Mouse (Mus musculus) neural tube, embryonic 14.5 days (tissue): ENCODE measurements at regions not wholly inside any gene's neighbourhood (a gene's known extent, or its start where the extent isn't known, plus 50 kb on each side); places are given as distances from the start of the nearest gene placed in this dataset.

Experiments
- ATAC-seq: fragments of 200-750 bp; cut with Nextera tagmentation; 2 replicates; pipeline ENCODE4 v1.8.0; 2017; ENCODE audit warnings: low read depth, mild to moderate bottlenecking, moderate TSS enrichment, moderate library complexity
- H3K27ac ChIP-seq: fragments of 300-500 bp; sonication (generic); 2 replicates; pipeline ENCODE4 v1.5.1; 2014; ENCODE audit warnings: low read depth, mild to moderate bottlenecking, control low read depth, low read length, moderate library complexity, mixed read lengths
- H3K27me3 ChIP-seq: fragments of 300-500 bp; sonication (generic); 2 replicates; pipeline ENCODE4 v1.6.1; 2014; ENCODE audit warnings: low read length; ENCODE audit not compliant: control insufficient read depth, insufficient read depth
- H3K36me3 ChIP-seq: fragments of 300-500 bp; sonication (generic); 2 replicates; pipeline ENCODE4 v1.6.1; 2014; ENCODE audit warnings: low read length, mixed read lengths; ENCODE audit not compliant: control insufficient read depth, insufficient read depth
- H3K4me1 ChIP-seq: fragments of 300-500 bp; sonication (generic); 2 replicates; pipeline ENCODE4 v1.6.1; 2014; ENCODE audit warnings: low read length; ENCODE audit not compliant: control insufficient read depth, insufficient read depth
- H3K4me2 ChIP-seq: fragments of 300-500 bp; sonication (generic); 2 replicates; pipeline ENCODE4 v1.6.1; 2014; ENCODE audit warnings: mild to moderate bottlenecking, low read depth, low read length, control low read depth
- H3K4me3 ChIP-seq: fragments of 300-500 bp; sonication (generic); 2 replicates; pipeline ENCODE4 v1.5.1; 2014; ENCODE audit warnings: low read depth, low read length, control low read depth, mixed read lengths
- H3K9ac ChIP-seq: fragments of 300-500 bp; sonication (generic); replicated peaks from 2 replicates; pipeline ENCODE4 v1.6.1; 2014; ENCODE audit warnings: low read depth, mild to moderate bottlenecking, control low read depth, low read length, mixed read lengths
- H3K9me3 ChIP-seq: fragments of 300-500 bp; sonication (generic); 2 replicates; pipeline ENCODE4 v1.6.1; 2016; ENCODE audit warnings: low read length; ENCODE audit not compliant: control insufficient read depth
- WGBS: fragments of 180-500 bp; shearing (Covaris S2); extraction: QIAGEN DNeasy Blood & Tissue Kit; methylation state at CpG from one replicate; pipeline ENCODE4 v1.1.7; 2014; 5-methylcytosine and 5-hydroxymethylcytosine counted together

DNA sequence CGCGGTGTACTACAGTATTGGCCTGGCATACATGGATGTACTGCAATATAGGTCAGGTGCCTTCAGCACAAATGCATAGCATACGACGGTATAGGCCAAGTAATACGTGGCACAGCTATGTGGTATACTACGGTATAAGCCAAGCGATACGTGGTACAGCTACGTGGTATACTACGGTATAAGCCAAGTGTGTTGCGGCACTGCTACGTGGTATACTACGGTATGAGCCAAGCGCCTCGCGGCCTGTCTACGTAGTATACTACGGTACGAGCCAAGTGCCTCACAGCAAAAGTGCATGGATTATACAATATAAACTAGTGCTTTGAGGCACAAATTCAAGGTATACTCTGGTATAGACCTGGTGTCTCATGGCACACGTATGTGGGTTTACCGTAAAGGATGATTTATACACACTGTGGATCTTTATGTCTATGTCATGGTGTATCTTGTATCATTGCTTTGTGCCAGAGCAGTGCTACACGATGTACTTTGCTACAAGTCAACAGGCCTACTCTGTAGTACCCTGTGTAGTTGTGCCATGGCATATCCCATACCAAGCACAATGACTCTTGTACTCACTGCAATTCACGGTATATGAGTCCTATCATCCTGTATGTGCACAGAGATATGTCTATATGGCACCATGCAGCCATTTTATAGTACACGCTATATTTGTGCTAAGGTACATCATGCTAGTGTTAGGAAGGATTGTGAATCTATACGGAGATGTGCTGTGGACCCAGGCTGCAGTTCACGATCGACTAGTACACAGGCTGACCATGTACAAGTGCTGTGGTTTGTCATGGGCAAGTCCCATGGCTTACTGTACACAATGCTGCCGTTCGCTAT lies 72.5 kb downstream of the Rtl1 start:
- H3K9ac ChIP-seq, result no peak overlapping the region
- 60% methylated on average over 29 of the region's 29 CpGs for WGBS
- no peak; the same call in 1 of the 2 replicates for ATAC-seq
- H3K27ac ChIP-seq, result no peak overlapping the region
- H3K4me2 ChIP-seq, result peak overlapping the region; percentile 45
- H3K36me3 ChIP-seq, result no peaks in the 10 kb centered on the region
- no peak overlapping the region for H3K4me3 ChIP-seq
- H3K9me3 ChIP-seq, result 0 out of 2 replicates have a peak, but pooled peaks cover 4% of the 10 kb centered on the region
- H3K27me3 ChIP-seq, result no peaks in the 10 kb centered on the region
- H3K4me1 ChIP-seq, result no peaks in the 10 kb centered on the region

DNA sequence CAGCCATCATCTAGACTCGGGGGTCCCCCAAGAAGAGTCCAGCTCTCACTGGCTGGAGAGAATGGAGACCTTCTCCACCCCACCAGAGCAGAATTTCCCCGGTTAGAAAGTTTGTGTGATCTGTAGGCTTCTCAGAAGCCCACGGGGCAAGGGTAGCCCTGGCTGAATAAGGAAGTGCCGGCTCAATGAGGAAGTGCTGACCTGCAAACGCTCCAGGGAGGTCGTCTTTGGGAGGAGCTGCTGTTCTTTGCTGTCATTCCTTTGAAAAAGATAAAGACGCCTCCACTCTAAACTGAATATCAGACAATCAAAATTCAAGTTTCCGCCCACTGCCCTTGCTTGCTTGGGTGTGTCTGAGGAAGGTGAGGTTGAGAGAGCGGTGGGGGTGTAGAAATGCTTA lies 73.0 kb downstream of the Dlk1 start:
- H3K27ac ChIP-seq, result no peak overlapping the region
- no peak for ATAC-seq
- H3K9me3 ChIP-seq, result 0 out of 2 replicates have a peak, but pooled peaks cover 4% of the 10 kb centered on the region
- no peak overlapping the region for H3K4me3 ChIP-seq
- no peak overlapping the region for H3K4me2 ChIP-seq
- no peaks in the 10 kb centered on the region for H3K27me3 ChIP-seq
- H3K36me3 ChIP-seq, result no peaks in the 10 kb centered on the region
- H3K4me1 ChIP-seq, result no peaks in the 10 kb centered on the region
- no peak overlapping the region for H3K9ac ChIP-seq
- 71% methylated on average over 9 of the region's 9 CpGs for WGBS

DNA sequence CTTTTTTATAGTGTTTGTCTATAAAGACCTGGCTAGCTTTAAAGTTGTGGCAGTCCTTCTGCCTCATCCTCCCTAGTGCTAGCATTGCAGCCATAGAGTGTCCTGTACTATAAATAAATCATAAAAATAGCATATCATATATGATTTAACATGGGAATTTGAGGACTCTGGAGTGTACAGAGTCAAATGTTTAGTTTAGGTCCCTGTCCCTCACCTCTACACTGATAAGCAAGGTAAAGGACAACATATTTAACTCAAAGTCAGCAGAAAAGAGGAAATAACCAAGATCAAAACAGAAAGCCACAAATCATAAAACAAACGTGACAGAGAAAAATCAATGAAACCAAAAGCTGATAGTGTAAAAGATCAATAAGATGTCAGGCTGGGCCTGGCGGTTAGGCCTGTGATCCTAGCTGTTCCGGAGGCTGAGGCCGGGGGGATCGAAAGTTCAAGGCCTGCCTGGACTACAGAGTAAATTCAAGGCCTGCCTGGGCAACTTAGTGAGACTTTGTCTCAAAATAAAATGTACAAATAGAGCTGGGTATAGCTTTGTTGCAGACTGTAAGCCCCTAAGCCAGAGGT lies 68.7 kb downstream of the Dlk1 start:
- H3K36me3 ChIP-seq, result no peaks in the 10 kb centered on the region
- no peak overlapping the region for H3K27ac ChIP-seq
- H3K4me2 ChIP-seq, result no peak overlapping the region
- H3K4me3 ChIP-seq, result no peak overlapping the region
- peaks cover 2% of the 10 kb centered on the region; the same call in 1 of the 2 replicates for H3K4me1 ChIP-seq
- ATAC-seq, result no peak
- H3K9me3 ChIP-seq, result no peaks in the 10 kb centered on the region
- no peaks in the 10 kb centered on the region for H3K27me3 ChIP-seq
- H3K9ac ChIP-seq, result no peak overlapping the region
- 77% methylated on average over 5 of the region's 5 CpGs for WGBS

DNA sequence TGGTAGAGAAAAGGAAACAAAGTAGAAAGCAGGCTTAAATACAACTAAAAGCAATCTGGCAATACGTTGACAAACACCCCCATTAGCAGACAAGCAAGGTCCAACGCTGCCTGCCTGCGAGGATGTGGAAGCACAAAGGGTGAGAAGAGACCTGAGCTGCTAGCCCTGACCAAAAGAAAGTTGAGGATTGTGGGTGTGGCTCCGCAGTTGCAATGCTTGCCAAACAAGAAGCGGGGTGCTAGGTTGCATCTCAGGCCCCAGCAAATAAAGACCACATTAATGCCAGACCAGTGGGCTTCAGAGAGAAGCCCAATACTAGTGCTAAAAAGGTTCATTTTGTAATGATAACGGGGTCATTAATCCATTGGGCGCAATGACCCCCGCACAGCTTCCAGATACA lies 67.8 kb downstream of the Dlk1 start:
- no peak for ATAC-seq
- no peaks in the 10 kb centered on the region for H3K27me3 ChIP-seq
- no peaks in the 10 kb centered on the region for H3K9me3 ChIP-seq
- peaks cover 2% of the 10 kb centered on the region; the same call in 1 of the 2 replicates for H3K4me1 ChIP-seq
- H3K4me3 ChIP-seq, result no peak overlapping the region
- no peak overlapping the region for H3K4me2 ChIP-seq
- 18% methylated on average over 8 of the region's 8 CpGs for WGBS
- H3K27ac ChIP-seq, result no peak overlapping the region
- H3K36me3 ChIP-seq, result no peaks in the 10 kb centered on the region
- H3K9ac ChIP-seq, result no peak overlapping the region

DNA sequence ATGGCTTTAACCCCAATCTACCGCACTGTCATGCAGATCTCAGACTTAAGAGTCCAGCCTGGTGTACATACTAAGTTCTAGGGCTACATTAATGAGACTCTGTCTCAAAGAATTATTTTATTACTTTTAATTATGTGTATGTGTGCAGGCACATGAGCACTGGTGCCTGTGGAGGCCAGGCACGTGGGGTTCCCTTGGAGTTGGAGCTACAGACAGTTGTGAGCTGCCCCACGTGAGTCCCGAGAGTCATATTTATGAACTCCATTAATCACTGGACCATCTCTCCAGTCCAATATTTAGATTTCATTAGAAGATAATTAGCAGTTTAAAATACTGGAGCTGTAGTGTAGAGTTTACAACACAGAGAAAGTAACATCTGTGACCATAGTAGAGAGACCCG lies 67.2 kb downstream of the Dlk1 start:
- Histone ChIP-seq H3K4me3 (no peak overlapping the region), H3K4me1 (peaks cover 2% of the 10 kb centered on the region; the same call in 1 of the 2 replicates), H3K9ac (no peak overlapping the region), H3K4me2 (no peak overlapping the region), H3K27me3 (no peaks in the 10 kb centered on the region), H3K27ac (no peak overlapping the region), H3K36me3 (no peaks in the 10 kb centered on the region), H3K9me3 (no peaks in the 10 kb centered on the region)
- peak; percentile 81 for ATAC-seq
- WGBS, result 16% methylated on average over 5 of the region's 5 CpGs

DNA sequence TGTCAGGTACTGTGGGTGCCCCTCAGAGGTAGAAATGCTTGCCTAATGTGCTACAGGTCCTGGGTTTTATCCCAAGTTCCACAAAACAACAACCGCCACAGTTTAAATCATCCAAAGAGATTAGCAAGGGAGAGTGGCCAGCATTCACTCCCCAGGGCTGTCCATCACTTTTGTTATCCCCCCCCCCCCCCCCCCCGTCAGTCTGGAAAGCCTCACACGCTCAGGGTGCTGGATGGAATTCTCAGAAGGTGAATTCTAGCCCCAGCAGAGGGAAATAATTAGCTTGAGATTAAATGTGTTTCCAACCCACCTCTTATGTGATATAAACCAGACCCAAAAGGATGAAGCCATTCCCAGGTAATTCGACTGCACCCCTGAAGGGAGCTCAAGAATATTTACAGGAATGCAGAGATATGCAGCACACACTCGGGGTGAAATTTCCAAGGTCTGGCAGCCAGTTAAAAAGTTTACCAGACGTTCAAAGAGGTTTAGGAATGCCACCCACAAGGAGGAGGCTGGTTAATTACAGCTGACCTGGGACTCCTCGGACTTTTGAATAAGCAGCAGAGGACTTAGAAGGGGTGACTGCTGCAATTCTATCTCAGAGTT lies 65.9 kb downstream of the Dlk1 start:
- Histone ChIP-seq H3K9me3 (no peaks in the 10 kb centered on the region), H3K4me1 (peaks cover 2% of the 10 kb centered on the region; the same call in 1 of the 2 replicates), H3K36me3 (no peaks in the 10 kb centered on the region), H3K27ac (no peak overlapping the region), H3K4me2 (no peak overlapping the region), H3K9ac (no peak overlapping the region), H3K27me3 (no peaks in the 10 kb centered on the region), H3K4me3 (no peak overlapping the region)
- WGBS, result 18% methylated on average over 7 of the region's 7 CpGs
- ATAC-seq, result no peak

DNA sequence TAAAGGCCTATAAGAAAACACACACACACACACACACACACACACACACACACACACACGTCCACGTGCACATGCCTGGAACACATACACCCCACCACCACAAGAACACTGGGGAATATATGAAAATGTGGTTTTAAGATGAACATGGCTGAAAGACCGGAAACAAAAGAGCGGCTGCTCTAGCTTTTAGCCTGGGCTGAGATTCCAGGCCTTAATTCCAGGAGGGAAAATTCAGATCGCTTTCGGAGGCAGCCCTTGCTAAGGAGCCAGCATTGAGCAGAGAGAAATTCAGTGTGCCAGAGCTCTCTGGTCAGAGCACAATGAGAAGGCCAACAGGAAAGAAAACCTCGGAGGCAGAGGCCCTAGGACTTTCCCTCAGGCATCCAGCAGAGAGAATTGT lies 65.1 kb downstream of the Dlk1 start:
- Histone ChIP-seq H3K4me1 (peaks cover 2% of the 10 kb centered on the region; the same call in 1 of the 2 replicates), H3K27ac (no peak overlapping the region), H3K9ac (no peak overlapping the region), H3K36me3 (no peaks in the 10 kb centered on the region), H3K4me2 (no peak overlapping the region), H3K4me3 (no peak overlapping the region), H3K9me3 (no peaks in the 10 kb centered on the region), H3K27me3 (no peaks in the 10 kb centered on the region)
- no peak for ATAC-seq
- 64% methylated on average over 7 of the region's 7 CpGs for WGBS

DNA sequence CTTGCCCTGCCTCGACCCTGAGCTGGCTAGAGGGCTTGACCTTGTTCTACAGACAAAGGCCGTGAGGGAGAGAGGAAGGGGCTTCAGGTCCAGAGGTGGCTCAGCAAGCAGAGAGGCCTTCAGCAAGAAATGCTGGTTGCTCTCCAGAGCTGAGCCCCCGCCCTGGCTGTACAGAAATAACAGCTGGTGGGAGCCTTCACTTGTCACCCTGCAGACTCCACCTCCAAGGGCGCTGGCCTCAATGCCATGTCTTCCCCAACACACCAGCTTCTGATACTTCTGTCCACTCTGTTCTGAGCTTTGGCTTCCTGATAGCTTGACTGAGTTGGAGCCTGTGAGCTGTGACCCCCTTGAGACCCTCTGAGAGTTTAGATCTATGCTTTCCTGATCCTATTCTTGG lies 64.3 kb downstream of the Dlk1 start:
- Histone ChIP-seq H3K9ac (no peak overlapping the region), H3K27me3 (no peaks in the 10 kb centered on the region), H3K36me3 (no peaks in the 10 kb centered on the region), H3K27ac (no peak overlapping the region), H3K4me3 (no peak overlapping the region), H3K4me1 (peaks cover 2% of the 10 kb centered on the region; the same call in 1 of the 2 replicates), H3K4me2 (no peak overlapping the region), H3K9me3 (no peaks in the 10 kb centered on the region)
- ATAC-seq, result no peak
- WGBS, result 65% methylated on average over 4 of the region's 4 CpGs

DNA sequence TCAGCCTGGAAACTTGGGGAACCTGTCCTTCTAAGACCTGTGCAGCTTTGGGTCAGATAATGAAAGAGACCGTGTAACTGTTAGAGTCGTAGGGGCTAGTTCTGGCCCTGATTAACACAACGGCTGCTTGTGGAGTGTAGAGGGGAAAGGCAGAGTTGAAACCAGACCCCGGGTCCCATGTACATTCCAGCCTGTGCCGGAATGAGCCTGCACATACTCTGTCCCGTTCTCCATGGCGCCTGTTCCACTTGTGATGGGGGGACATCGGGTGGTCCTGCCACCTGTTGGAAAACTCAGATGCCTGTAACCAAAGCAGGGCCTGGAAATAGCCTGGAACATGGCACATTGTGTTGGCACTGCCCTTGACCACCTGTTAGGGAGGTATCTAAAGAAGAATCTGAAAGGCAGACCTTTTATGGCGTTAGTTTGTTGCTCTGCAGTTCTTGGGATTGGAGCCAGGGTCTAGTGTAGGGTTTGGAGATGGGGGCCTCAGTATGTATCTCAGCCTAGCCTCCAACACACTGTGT lies 61.7 kb downstream of the Dlk1 start:
- Histone ChIP-seq H3K4me2 (no peak overlapping the region), H3K4me3 (no peak overlapping the region), H3K9ac (no peak overlapping the region), H3K27ac (no peak overlapping the region), H3K36me3 (no peaks in the 10 kb centered on the region), H3K9me3 (no peaks in the 10 kb centered on the region), H3K4me1 (peaks cover 2% of the 10 kb centered on the region), H3K27me3 (no peaks in the 10 kb centered on the region)
- 91% methylated on average over 9 of the region's 9 CpGs for WGBS
- no peak for ATAC-seq
